11 mouse cellular contexts compared by ENCODE assay signal in genomic region chr14:91498449-91498848, GRCm38 (mm10).
"Had no signal": no experiment of that assay in that cellular context is flagged by ENCODE, and none has a peak within 500 bp of the region (broad histone marks: within the 10 kb centered on the region; RNA-seq: fewer than 3 reads in every experiment).

No protein-coding gene starts in this region.

- H3K9me3 ChIP-seq: limb, embryonic 13.5 days; midbrain, embryonic 12.5 days had no signal

- H3K27ac ChIP-seq: limb, embryonic 13.5 days; liver, embryonic 14.5 days; midbrain, embryonic 12.5 days; stomach, postnatal 0 days had no signal

- H3K4me3 ChIP-seq: limb, embryonic 13.5 days; midbrain, embryonic 12.5 days had no signal

- H3K4me2 ChIP-seq: limb, embryonic 13.5 days; midbrain, embryonic 12.5 days had no signal

- H3K36me3 ChIP-seq: limb, embryonic 13.5 days; midbrain, embryonic 12.5 days had no signal

- H3K27me3 ChIP-seq: limb, embryonic 13.5 days; midbrain, embryonic 12.5 days had no signal

- DNase-seq: kidney, postnatal 10 days; left cerebral cortex, postnatal 4 days; lung, adult 18-20 months; right cerebral cortex, adult 18-20 months; right cerebral cortex, postnatal 25 days; thymus, adult 2 months; thymus, postnatal 25 days had no signal

- H3K9ac ChIP-seq: limb, embryonic 13.5 days; liver, embryonic 14.5 days; midbrain, embryonic 12.5 days had no signal

- H3K4me1 ChIP-seq: limb, embryonic 13.5 days; midbrain, embryonic 12.5 days had no signal
